Mouse (Mus musculus) small intestine, adult 2 months (tissue): ENCODE measurements around the gene Mpzl3. TPM values are rescaled to one million over a fixed set of nuclear protein-coding genes. Genes with fewer than 3 reads are reported as not detected.
A peak's percentile ranks its signal among the peaks of the same experiment; 100 is the strongest.

Source experiments
- H3K27ac ChIP-seq: fragments of 200-500 bp; 2 replicates; pipeline ENCODE4 v1.5.1; 2012; ENCODE audit warnings: low read depth, low read length, control low read depth, inconsistent platforms; ENCODE audit not compliant: insufficient read depth
- H3K27me3 ChIP-seq: fragments of 200-500 bp; 2 replicates; pipeline ENCODE4 v1.6.1; 2012; ENCODE audit warnings: mild to moderate bottlenecking, moderate library complexity, low read length, inconsistent platforms; ENCODE audit not compliant: control insufficient read depth, insufficient read depth
- H3K36me3 ChIP-seq: fragments of 200-500 bp; 2 replicates; pipeline ENCODE4 v1.6.1; 2012; ENCODE audit warnings: mild to moderate bottlenecking, low read length, control low read depth, inconsistent platforms; ENCODE audit not compliant: control insufficient read depth, insufficient read depth
- H3K4me1 ChIP-seq: fragments of 200-500 bp; 2 replicates; pipeline ENCODE4 v1.6.1; 2012; ENCODE audit warnings: low read length, inconsistent platforms, mixed read lengths; ENCODE audit not compliant: control insufficient read depth, insufficient read depth, insufficient read length
- H3K4me3 ChIP-seq: fragments of 200-500 bp; 2 replicates; pipeline ENCODE4 v1.5.1; 2012; ENCODE audit warnings: low read depth, mild to moderate bottlenecking, control low read depth, inconsistent platforms, low read length, moderate library complexity
- CTCF ChIP-seq: fragments of 200-500 bp; IDR thresholded peaks from 2 replicates; pipeline ENCODE4 v1.5.1; 2012; ENCODE audit warnings: low read depth, mild to moderate bottlenecking, control low read depth, inconsistent platforms, low read length, moderate library complexity, mixed read lengths; ENCODE audit not compliant: insufficient replicate concordance, insufficient read length; ENCODE audit errors: extremely low read depth
- POLR2A ChIP-seq: fragments of 200-500 bp; IDR thresholded peaks from 2 replicates; pipeline ENCODE4 v1.6.1; 2012; ENCODE audit warnings: low read depth, mild to moderate bottlenecking, control low read depth, inconsistent platforms, low read length, moderate library complexity
- WGBS: fragments of 180-500 bp; shearing (Covaris S2); methylation state at CpG from one replicate; pipeline ENCODE4 v1.1.7; 2018; 5-methylcytosine and 5-hydroxymethylcytosine counted together
- polyA plus RNA-seq: library from polyadenylated mRNA; depleted of rRNA; stranded (reverse); fragments of >200 nt; gene quantifications from 2 replicates; pipeline ENCODE4 v1.2.3, GENCODE M21; 2012

Mpzl3 gene
- polyA plus RNA-seq, 1 experiment = 12.2 TPM

DNA sequence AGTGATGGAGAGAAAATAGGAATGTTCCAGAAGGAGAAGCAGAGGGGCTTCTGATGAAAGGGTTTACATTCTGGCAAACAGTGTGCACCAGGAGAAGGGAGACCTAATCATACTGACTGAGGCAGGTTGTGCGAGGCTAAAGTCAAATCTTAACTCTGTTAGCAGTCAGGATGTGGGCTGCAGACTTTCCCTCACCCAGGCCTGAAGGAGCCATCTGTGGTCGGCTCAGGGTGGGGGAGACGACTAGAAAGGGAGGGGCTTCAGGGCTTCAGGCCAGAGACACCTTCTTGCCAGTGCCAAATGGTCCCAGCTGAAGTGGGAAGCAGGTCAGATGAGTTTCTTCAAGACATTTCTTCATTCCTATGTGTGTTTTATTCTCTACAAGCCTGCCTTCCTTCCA lies 43.4 kb downstream of the Mpzl3 start:
- TF ChIP-seq POLR2A = no peak
- no peak for TF ChIP-seq CTCF
- no peaks in the 10 kb centered on the region for H3K27me3 ChIP-seq
- no peaks in the 10 kb centered on the region for H3K36me3 ChIP-seq
- H3K4me1 ChIP-seq = peaks cover 25% of the 10 kb centered on the region
- 38% methylated on average over 3 of the region's 3 CpGs for WGBS
- no peak overlapping the region for H3K4me3 ChIP-seq
- H3K27ac ChIP-seq = no peak overlapping the region

DNA sequence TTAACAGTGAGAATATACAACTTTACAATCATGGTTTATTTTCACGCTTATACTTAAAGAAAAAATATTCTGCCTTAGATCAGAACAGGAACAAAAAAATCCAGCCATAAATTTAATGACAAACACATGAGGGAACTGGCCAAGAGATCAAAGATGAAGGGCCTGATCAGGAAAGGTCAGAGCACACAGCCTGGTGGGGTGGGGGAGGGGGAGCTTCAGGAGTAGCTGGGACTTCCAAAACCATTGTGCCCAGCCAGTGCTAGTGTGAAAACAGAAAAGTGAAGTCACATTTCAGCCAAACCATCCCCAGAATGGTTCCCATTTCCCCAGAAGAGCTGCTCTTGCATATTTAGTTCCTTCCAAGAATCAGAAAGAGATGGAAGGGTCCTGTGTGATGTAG lies 47.5 kb downstream of the Mpzl3 start:
- Histone ChIP-seq H3K4me3 (no peak overlapping the region), H3K27me3 (no peaks in the 10 kb centered on the region), H3K27ac (peak overlapping the region; percentile 80), H3K4me1 (peaks cover 34% of the 10 kb centered on the region), H3K36me3 (no peaks in the 10 kb centered on the region)
- 18% methylated on average over 1 of the region's 1 CpGs for WGBS
- TF ChIP-seq POLR2A (no peak), CTCF (no peak)

DNA sequence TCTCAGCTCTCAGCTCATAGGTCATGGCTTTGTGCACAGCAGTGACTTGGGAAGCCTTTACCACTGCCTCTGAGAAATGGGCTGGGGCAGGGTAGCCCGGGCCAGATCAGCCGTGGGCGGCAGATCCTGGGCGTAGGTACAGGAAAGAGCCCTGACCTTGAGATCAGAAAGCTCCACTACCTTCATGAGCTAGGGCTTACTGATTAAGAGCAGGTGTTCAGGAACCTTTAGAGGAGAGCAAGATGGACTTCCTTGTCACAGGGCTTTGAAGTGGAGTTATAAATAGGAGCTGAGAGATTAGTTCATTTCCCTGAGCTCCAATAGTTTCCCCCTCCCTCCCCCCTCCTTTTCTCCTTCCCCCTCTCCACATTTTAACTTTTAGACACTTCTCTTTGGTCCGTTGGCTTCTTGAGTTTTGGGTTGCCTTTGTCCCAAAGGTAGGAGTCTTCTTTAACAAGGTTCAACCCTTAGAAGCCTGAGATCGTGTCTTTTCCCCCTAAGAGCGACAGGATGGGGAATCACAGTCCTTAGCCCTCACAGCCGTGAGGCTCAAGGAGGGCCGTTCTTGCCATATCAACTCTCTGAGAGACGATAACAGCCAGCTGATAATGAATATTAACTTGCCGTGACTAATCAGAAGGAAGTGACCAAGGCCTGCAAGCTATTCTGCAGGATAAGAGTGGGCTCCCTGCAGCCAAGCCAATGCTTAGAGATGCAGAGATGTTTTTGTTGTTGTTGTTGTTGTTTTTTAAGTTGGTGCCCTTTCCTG lies 48.4 kb downstream of the Mpzl3 start:
- Histone ChIP-seq H3K27me3 (no peaks in the 10 kb centered on the region), H3K4me1 (peaks cover 34% of the 10 kb centered on the region), H3K36me3 (no peaks in the 10 kb centered on the region), H3K4me3 (no peak overlapping the region; the same call in 1 of the 2 replicates), H3K27ac (peak overlapping the region; percentile 80)
- no peak for TF ChIP-seq CTCF
- WGBS = 25% methylated on average over 11 of the region's 11 CpGs

DNA sequence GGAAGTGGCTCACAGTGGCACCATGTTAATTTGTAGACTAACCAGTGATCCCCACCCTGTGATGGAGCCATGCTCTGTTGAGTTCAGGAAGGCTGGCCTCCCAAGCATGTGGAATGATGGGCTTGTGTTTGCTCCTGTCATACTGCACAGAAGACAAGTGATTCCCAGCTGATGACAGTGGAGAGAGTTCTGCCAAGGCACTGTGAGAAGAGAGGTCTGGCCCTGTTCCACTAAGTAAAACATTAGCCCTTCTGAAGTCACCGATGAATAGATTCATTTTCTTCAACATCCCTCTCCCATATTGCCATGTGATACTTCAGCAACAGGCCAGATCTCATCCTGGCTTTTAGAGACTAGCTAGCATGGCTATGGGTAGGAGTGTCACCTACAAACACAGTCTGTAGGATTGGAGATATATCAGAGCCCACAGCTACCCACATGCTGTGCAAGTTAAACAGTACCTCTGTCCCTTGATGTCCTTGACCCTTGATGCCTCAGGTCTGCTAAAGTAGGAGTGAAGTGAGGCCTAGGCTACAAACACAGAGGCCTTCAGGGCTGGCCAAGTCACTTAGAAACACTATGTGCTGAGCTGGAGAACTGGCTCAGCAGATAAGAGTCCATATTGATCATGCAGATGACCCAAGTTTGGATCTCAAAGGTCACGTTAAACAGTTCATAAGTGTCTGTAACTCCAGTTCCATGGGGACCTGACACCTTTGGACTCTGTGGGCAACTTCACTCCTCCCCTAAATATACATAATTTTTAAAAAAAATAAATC lies 50.8 kb downstream of the Mpzl3 start:
- no peaks in the 10 kb centered on the region for H3K36me3 ChIP-seq
- 21% methylated on average over 2 of the region's 2 CpGs for WGBS
- H3K27me3 ChIP-seq = no peaks in the 10 kb centered on the region
- H3K4me3 ChIP-seq = no peak overlapping the region
- no peak for TF ChIP-seq CTCF
- no peak for TF ChIP-seq POLR2A
- peaks cover 34% of the 10 kb centered on the region for H3K4me1 ChIP-seq
- H3K27ac ChIP-seq = peak overlapping the region; percentile 71

DNA sequence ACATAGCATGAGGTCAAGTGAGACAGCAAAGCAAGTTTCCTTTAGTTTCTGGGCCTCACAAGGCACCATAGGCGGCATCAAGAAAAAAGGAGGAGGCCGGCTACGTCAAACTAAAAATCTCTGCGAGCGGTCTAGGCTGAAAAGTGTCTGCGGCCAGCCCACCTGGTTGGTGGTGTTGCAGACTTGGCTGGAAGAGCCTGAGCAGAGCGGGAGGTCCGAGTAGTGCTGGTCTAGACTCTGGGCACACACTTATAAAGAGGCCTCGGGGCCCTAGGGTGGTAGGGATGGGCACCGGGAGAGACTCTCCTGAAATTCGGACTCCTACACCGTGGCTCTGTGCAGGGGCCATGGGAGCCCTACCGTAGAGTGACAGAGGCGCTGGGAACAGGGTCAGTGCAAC lies 60.7 kb downstream of the Mpzl3 start:
- Histone ChIP-seq H3K4me3 (no peak overlapping the region), H3K4me1 (peaks cover 16% of the 10 kb centered on the region; the same call in 1 of the 2 replicates), H3K27ac (0 out of 2 replicates have a peak overlapping the region, but pooled peaks have one; percentile 75), H3K27me3 (no peaks in the 10 kb centered on the region), H3K36me3 (no peaks in the 10 kb centered on the region)
- TF ChIP-seq CTCF (no peak), POLR2A (no peak)
- 63% methylated on average over 14 of the region's 14 CpGs for WGBS

DNA sequence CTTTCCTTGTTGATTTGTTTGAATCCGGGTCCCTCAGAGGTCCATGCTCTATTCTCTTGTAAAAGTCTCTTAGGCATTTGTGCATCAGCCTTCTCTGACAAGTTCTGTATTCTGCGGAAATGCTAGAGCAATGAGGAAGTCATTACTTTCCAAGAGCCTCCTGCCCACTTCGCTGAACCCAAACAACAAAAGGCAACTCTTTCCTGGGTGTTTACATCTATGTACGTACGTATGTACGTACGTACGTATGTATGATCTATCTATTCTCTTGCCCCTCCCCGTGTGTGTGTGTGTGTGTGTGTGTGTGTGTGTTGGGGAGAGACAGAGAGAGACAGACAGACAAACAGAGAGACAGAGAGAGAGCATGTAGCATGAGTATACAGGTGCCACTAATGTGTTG lies 61.8 kb downstream of the Mpzl3 start:
- peak overlapping the region; percentile 75 for H3K27ac ChIP-seq
- 12% methylated on average over 9 of the region's 9 CpGs for WGBS
- H3K27me3 ChIP-seq = no peaks in the 10 kb centered on the region
- no peak overlapping the region for H3K4me3 ChIP-seq
- TF ChIP-seq CTCF (no peak), POLR2A (no peak)
- H3K36me3 ChIP-seq = no peaks in the 10 kb centered on the region
- peaks cover 19% of the 10 kb centered on the region for H3K4me1 ChIP-seq
